Mouse (Mus musculus): ENCODE measurements around the gene Zfhx3.

Zfhx3 gene

DNA sequence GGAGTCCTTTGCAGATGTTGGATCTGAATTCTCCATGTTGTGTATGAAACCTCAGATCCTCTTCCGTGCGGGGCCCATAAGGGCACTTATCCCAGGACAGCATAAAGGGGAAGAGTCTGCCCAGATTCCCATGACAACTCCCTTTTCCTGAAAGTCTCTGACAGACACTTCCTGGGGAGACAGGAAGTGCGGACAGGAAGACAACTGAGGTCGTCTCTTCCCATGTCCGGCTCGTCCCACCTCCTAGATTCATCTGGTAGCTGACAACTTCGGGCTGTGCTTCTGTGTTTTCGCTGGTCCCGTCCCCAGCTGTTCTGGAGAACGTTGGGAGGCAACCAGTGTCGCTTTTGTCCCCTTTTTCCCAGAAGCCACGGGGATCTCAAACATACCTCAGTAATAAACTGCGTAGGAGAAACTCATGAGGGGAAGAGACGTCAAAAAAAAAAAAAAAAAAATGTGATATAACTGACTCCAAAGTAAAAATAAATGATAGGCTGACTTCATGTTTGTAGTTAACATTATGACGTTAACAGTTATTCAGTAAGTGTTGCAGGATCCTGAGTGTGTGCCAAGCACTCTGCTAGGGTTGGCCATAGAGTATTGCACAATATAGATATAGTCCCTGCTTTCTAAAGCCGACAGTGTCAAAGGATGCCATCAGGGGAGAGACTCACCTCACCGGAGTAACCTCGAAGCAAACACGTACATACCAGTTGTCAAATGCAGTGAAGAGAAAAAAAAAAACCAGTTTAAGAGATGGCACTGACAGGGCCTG lies 653.5 kb downstream of the Zfhx3 start:
- no peak for DNase-seq

GRCm38 (mm10) chr8:108599003-108599402 lies 656.6 kb downstream of the Zfhx3 start:
- no peak for DNase-seq

GRCm38 (mm10) chr8:108599558-108599957 lies 657.1 kb downstream of the Zfhx3 start:
- DNase-seq = no peak

- no peak for DNase-seq
Observed at GRCm38 (mm10) chr8:108608678-108609077, 666.2 kb downstream of the Zfhx3 start.

- no peak for DNase-seq
Observed at GRCm38 (mm10) chr8:108609114-108609513, 666.7 kb downstream of the Zfhx3 start.

DNA sequence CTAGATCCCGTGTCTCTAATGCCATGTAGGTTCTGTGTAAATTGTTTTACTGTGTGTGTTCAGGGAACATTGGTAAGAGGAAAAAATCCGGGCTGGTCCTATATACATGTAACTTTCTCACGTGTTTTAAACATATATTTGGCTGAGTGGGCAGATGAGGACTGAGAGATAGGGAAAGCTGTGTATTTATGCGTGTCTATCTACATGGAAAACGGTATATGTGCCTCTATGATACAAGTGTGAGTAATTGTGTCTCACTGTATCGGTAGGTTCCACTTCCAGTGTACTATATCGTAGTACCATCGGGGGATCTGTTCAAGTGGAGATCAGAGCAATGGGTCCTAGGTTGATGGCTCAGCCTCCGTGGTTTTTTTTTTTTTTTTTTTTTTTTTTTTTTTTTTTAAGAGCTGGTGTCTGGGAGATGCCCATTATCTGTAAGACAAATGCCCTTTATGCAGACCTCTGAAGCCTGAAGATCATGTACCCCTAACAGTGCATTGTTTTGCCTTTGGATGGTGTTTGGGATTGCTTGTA lies 668.8 kb downstream of the Zfhx3 start:
- no peak for DNase-seq

- DNase-seq = peak; percentile 40 to 50
Observed at GRCm38 (mm10) chr8:108611792-108612413, 669.5 kb downstream of the Zfhx3 start.

GRCm38 (mm10) chr8:108612815-108613214 lies 670.4 kb downstream of the Zfhx3 start:
- no peak for DNase-seq

- DNase-seq = no peak
Observed at GRCm38 (mm10) chr8:108613280-108613679, 670.8 kb downstream of the Zfhx3 start.

- no peak for DNase-seq
Observed at GRCm38 (mm10) chr8:108621296-108621695, 678.9 kb downstream of the Zfhx3 start.

- no peak for DNase-seq
Observed at GRCm38 (mm10) chr8:108623660-108624059, 681.2 kb downstream of the Zfhx3 start.

GRCm38 (mm10) chr8:108625571-108626120 lies 683.2 kb downstream of the Zfhx3 start:
- no peak for DNase-seq

- DNase-seq = peak; percentile 24 to 41
Observed at GRCm38 (mm10) chr8:108631069-108631468, 688.6 kb downstream of the Zfhx3 start.

- no peak for DNase-seq
Observed at GRCm38 (mm10) chr8:108634282-108634681, 691.8 kb downstream of the Zfhx3 start.

GRCm38 (mm10) chr8:108637887-108638286 lies 695.4 kb downstream of the Zfhx3 start:
- no peak for DNase-seq

DNA sequence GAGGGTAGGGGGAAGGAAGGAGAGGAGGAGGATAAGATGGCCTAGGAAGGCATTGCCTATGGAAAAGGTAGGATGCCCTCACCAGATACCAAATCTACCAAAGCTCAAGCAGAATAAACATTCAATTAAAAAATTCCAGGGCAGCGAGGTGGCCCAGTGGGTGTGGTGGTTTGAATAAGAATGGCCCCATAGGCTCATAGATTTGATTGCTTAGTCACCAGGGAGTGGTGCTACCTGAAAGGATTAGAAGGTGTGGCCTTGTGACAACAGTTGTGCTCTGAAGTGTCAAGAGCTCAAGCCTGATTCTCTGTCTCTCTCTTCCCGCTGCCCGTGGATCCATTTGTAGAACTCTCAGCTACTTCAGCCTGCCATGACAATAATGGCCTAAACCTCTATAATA lies 703.2 kb downstream of the Zfhx3 start:
- DNase-seq = no peak

- DNase-seq = no peak
Observed at GRCm38 (mm10) chr8:108647556-108647955, 705.1 kb downstream of the Zfhx3 start.

DNA sequence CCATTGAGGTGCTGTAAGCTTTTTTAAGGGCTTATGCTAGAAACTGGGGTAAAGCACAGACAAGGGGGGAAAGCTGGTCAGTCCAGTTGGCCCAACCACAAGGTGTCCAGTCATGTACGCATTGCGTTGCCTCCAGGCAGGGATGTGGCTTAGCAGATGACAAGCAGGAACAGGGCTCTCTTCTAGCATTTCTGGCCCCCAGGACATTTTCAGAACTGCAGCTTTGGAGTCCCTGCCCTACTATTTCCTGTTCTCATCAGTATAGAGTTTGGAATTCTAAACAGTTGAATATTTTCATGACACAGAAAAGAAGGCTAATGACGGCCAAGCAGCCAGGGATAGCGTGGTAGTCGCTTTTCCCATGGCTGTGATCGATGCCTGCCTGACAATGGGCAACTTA lies 706.5 kb downstream of the Zfhx3 start:
- DNase-seq = no peak

- no peak for DNase-seq
Observed at GRCm38 (mm10) chr8:108650837-108651236, 708.4 kb downstream of the Zfhx3 start.

DNA sequence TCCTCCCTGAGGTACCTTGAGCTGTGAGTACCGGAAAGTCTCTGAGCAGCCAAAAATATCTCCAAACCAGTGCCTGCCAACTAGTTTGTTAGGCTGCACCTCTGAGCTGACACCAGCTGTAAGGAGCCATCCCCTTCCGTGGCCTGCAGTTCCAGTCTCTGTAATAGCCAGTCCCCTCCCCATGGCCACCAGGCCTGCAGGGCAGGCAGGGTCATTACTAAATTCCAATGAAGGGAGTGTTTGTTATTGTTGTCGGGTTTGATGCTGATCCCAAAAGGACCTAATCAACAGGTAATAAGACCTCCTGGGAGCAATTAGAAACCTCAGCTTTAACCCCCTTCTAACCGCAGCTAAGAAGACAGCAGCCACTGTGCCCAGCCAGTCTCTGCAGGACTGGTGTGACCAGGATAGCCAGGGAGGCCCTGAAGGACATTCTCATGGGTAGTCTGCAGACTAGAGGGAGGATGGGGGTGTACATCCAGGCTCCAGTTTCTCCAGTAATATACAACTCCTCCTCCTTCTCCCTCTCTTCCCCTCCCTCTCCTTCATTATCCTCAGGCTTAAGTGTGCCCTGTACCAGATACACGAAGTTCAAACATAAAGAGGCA lies 719.1 kb downstream of the Zfhx3 start:
- no peak for DNase-seq

DNA sequence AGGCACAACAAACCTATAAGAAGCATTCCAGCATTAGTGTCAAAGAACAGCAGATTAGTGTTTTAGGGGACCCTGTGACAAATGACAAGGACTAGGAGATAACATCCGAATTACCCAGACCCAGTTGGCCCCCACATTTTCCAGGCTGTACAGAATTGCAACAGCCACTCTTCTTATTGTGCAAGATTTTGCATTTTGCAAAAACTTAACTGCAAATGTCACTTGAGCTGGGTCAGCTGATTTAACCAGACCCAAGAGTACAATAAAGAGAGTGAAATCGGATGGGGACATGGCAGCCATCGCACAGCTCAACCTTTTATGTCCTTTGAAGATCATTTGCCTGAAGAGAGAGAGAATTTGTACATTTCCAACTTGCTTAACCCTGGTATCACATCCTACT lies 720.3 kb downstream of the Zfhx3 start:
- DNase-seq = no peak

DNA sequence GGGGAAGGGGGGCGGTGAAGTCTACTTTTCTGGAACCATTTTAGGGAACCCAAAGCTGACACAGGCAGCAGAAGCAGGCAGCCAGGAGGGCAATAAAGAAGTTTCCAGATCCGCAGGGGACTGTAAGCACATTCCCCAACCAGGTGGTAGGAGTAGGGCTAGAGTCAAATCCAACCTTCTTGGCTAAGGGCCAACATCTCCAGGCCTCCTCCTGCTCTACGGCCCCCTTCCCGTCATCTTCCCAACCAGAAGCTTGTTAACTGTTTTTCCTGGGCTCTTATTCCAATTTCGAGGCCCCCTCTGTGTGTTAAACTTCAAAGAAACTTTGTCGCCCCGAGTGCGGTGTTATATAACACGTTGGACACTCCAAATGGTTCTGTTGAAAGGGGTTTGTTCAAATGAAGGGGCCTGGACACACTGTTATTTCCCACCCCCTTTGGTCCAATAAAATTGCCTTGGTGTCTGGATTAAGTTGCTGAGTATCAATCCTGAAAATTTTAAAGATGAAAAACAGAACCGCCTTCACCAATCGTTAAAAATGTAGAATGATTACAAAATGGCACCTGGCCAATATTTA lies 729.6 kb downstream of the Zfhx3 start:
- DNase-seq = no peak

DNA sequence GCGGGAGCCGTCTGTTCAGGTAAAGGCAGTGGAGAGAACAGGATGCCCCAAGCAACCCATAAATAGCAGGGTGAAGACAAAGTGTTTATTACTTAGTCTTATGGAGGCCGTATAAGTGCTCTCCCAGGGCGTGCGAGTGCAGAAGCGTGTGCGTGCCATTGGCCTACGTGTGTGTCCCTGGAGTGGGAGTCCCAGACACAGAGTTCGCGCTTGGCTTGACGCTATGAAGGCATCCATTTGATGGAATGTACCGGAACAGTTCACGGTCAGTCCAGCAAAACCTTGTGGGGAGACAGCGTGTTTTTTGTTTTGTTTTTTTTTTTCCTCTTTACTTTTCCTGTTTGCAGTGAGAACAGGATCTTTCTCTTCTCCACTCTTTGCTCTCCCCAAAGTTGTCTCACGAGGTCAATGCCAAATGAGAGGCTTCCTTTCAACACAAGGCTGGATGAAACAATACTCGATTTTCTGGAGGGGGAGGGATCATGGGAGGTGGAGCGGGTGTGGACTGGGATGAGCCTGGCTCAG lies 732.6 kb downstream of the Zfhx3 start:
- no peak for DNase-seq
